Mouse (Mus musculus) testis, adult 2 months (tissue): ENCODE data around the gene Npl.

Experiments
- CTCF ChIP-seq: fragments of 200-500 bp; IDR thresholded peaks from 2 replicates; pipeline ENCODE4 v1.5.1; 2012; ENCODE audit warnings: low read depth, mild to moderate bottlenecking, inconsistent platforms, low read length, moderate library complexity; ENCODE audit not compliant: control insufficient read depth, insufficient read depth, insufficient replicate concordance
- POLR2A ChIP-seq: fragments of 200-500 bp; IDR thresholded peaks from 2 replicates; pipeline ENCODE4 v1.6.1; 2012; ENCODE audit warnings: low read depth, mild to moderate bottlenecking, inconsistent platforms, low read length, moderate library complexity; ENCODE audit not compliant: control insufficient read depth

DNA sequence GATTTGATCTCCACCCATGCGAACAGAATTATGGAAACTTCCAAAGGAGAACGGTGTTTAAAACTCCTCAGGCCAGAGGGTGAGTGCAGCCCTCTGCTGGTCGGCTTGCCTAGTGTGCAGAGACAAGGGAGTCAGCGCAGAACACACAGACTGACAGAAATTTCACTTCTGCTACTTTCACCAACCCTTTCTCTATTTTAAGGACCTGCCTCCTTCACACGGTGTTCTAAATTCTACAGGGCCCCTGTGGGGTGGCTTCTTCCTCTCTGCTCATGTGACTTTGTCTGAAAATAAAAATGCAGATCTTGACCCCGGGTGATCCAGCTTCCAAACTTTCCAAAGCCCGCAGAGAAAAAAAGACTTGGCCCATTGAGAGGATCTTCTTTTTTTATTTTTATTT, 60.7 kb downstream of the Npl start:
- TF ChIP-seq CTCF: peak; percentile 25; the same call in 1 of the 2 replicates
- no peak for TF ChIP-seq POLR2A
